Mouse (Mus musculus): ENCODE data around the gene Cerk.

GRCm38 (mm10) chr15:86167787-86168504 lies 18.0 kb downstream of the Cerk start:
- TF ChIP-seq POLR2A (IDR thresholded peaks at IDR 0.05; ENCODE audit: insufficient read depth, low read depth, low read length) = no peak
- TF ChIP-seq CTCF (IDR thresholded peaks at IDR 0.05; ENCODE audit: insufficient read depth, low read depth, low read length) = no peak
